Mouse (Mus musculus) neutrophil, adult 65 days (primary cell): ENCODE data around the gene Prl2c1. TPM values are rescaled to one million over a fixed set of nuclear protein-coding genes. Genes with fewer than 3 reads are reported as not detected.

ENCODE experiments used
- total RNA-seq: library from RNA; stranded (reverse); gene quantifications from 2 replicates; pipeline ENCODE4 v1.2.4, GENCODE M21; 2023

The Prl2c1 gene
- total RNA-seq = not detected in 2 replicates

DNA sequence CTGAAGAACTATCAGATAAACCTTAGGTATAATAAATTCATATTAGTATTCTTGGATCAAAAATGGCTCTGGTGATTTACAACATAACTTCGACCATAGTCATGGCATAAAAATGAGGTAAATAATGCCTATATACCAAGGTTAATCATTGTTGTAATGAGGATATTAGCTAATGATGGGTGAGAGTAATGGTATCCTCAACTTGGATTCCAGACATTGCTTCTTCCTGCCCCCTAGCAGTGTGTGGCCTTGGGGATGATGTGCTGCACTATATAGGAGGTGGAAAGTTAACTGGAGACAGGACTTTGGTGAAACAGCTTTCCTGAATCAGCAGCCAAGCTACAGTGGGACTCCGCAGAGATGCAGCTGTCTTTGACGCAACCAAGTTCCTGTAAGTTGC, at the start of gene Prl2c1:
Gene Prl2c1, plus strand, starts transcription at position 301 of the 400 bp plus-strand sequence.

DNA sequence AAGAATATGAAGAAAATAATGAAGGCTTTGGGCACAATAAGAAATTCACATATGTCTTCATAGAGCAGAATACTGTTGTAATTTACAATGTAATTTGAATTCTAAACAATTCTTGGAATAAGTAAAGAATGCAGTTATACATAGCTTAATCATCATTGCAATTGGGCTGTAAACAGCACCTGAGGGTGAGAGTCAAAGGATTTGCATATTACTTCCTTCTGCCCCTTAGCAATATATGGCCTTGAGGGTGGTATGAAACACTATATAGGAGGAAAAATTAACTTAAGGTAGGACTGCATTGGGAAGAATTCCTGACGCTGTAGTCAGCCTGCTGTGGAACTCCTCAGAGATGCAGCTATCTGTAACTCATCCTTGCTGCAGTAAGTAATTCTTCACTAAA, 47.8 kb upstream of the Prl2c1 start, which contains the start of gene Prl2a1:
Gene Prl2a1, plus strand, starts transcription at position 301 of the 400 bp plus-strand sequence.

Other genes starting within 250 kb of the Prl2c1 start
- gene Prl7b1, start 238.8 kb upstream of the Prl2c1 start, total RNA-seq = not detected in 2 replicates
- not detected in 2 replicates for gene Prl7a1, start 206.8 kb upstream of the Prl2c1 start, total RNA-seq
- not detected in 2 replicates for gene Prl7a2, start 181.3 kb upstream of the Prl2c1 start, total RNA-seq
- gene Prl7d1, start 132.6 kb upstream of the Prl2c1 start, total RNA-seq = not detected in 2 replicates
- gene Prl7c1, start 68.5 kb upstream of the Prl2c1 start, total RNA-seq = not detected in 2 replicates
- gene Prl2a1, start 47.7 kb upstream of the Prl2c1 start, total RNA-seq = not detected in 2 replicates
- gene Prl4a1, start 166.9 kb downstream of the Prl2c1 start, total RNA-seq = not detected in 2 replicates